Mouse (Mus musculus) C2C12 (cell line): ENCODE data around the gene Pagr1b.

Experiments
- CTCF ChIP-seq: IDR thresholded peaks from one replicate; pipeline ENCODE4 v1.5.1; 2011; ENCODE audit not compliant: control insufficient read depth, insufficient read depth, insufficient read length
- MYOD1 ChIP-seq: IDR thresholded peaks from one replicate; pipeline ENCODE4 v1.6.1; 2011; ENCODE audit warnings: low read depth; ENCODE audit not compliant: control insufficient read depth, insufficient read length

- TF ChIP-seq MYOD1 (no peak), CTCF (no peak)
Observed at GRCm38 (mm10) chr7:126984667-126985444, 31.4 kb downstream of the Pagr1b start.
